Mouse (Mus musculus): ENCODE data around the gene Ccsap. TPM values are rescaled to one million over a fixed set of nuclear protein-coding genes. Genes with fewer than 3 reads are reported as not detected.

The Ccsap gene
- total and polyA plus RNA-seq, 3 experiments: 5.0 to 6.2 (median 5.4) TPM

- TF ChIP-seq MEF2A (IDR thresholded peaks at IDR 0.05; ENCODE audit: borderline replicate concordance, low read depth, low read length) (no peak; the same call in 1 of the 2 replicates), MAX (IDR thresholded peaks at IDR 0.05; ENCODE audit: low read length) (peak; percentile 89), USF2 (conservative IDR thresholded peaks at IDR 0.05; ENCODE audit: low read depth, low read length) (peak; percentile 74), POLR2AphosphoS2 (IDR thresholded peaks at IDR 0.05; ENCODE audit: low read depth, low read length) (peak; percentile 45; the same call in 1 of the 2 replicates), RAD21 (IDR thresholded peaks at IDR 0.05; ENCODE audit: low read depth, low read length) (no peak), EP300 (IDR thresholded peaks at IDR 0.05; ENCODE audit: low read length) (0 out of 2 replicates have a peak, but pooled peaks have one; percentile 36), RCOR1 (conservative IDR thresholded peaks at IDR 0.05; ENCODE audit: low read depth, low read length) (0 out of 2 replicates have a peak, but pooled peaks have one; percentile 25), ZMIZ1 (IDR thresholded peaks at IDR 0.05; ENCODE audit: low read depth, low read length) (peak; percentile 67; the same call in 1 of the 2 replicates), ETS1 (conservative IDR thresholded peaks at IDR 0.05; ENCODE audit: low read depth, low read length) (peak; percentile 61; the same call in 1 of the 2 replicates), PAX5 (IDR thresholded peaks at IDR 0.05; ENCODE audit: low read length) (no peak), MAFK (IDR thresholded peaks at IDR 0.05; ENCODE audit: insufficient replicate concordance, low read length) (0 out of 2 replicates have a peak, but pooled peaks have one; percentile 20), BHLHE40 (IDR thresholded peaks at IDR 0.05; ENCODE audit: low read depth, low read length) (peak; percentile 97), SIN3A (IDR thresholded peaks at IDR 0.05; ENCODE audit: low read length) (peak; percentile 90), UBTF (IDR thresholded peaks at IDR 0.05; ENCODE audit: low read depth, low read length) (no peak)
These were observed 10.7 kb downstream of the Ccsap start (continued) for GRCm38 (mm10) chr8:123849352-123849751.

GRCm38 (mm10) chr8:123847546-123847945 lies 12.5 kb downstream of the Ccsap start:
- no peaks in the 10 kb centered on the region for H3K27me3 ChIP-seq (replicated peaks)
- no peak overlapping the region for H3K4me3 ChIP-seq (replicated peaks in 1 of 3; ENCODE audit: low read depth in 2 of 3, low read length in 2 of 3, poor library complexity in 1 of 3)
- TF ChIP-seq MEF2A (IDR thresholded peaks at IDR 0.05; ENCODE audit: borderline replicate concordance, low read depth, low read length) (no peak), TBP (conservative IDR thresholded peaks at IDR 0.05; ENCODE audit: low read depth, low read length) (no peak), JUN (IDR thresholded peaks at IDR 0.05; ENCODE audit: insufficient read depth, low read depth, low read length) (no peak), MAFK (IDR thresholded peaks at IDR 0.05; ENCODE audit: insufficient replicate concordance, low read length) (no peak), MXI1 (IDR thresholded peaks at IDR 0.05; ENCODE audit: low read depth, low read length) (no peak), POLR2A (IDR thresholded peaks at IDR 0.05; ENCODE audit: low read depth, low read length) (no peak), SMC3 (IDR thresholded peaks at IDR 0.05; ENCODE audit: low read depth, low read length) (no peak), SIN3A (IDR thresholded peaks at IDR 0.05; ENCODE audit: low read length) (no peak), ETS1 (conservative IDR thresholded peaks at IDR 0.05; ENCODE audit: low read depth, low read length) (no peak), EP300 (IDR thresholded peaks at IDR 0.05; ENCODE audit: low read length) (no peak), PAX5 (IDR thresholded peaks at IDR 0.05; ENCODE audit: low read length) (no peak), IRF4 (IDR thresholded peaks at IDR 0.05; ENCODE audit: low read depth, low read length) (no peak), JUND (conservative IDR thresholded peaks at IDR 0.05; ENCODE audit: low read depth, low read length) (no peak), GABPA (IDR thresholded peaks at IDR 0.05; ENCODE audit: insufficient replicate concordance, low read depth, low read length) (no peak)
- dilution Hi-C loops (cut with MboI; ENCODE audit: extremely low pct_ligation_motif_present, extremely low pct_unique_long_range_greater_than_20kb, low sequenced_read_pairs): no loop called here
- in situ Hi-C loops (cut with MboI; ENCODE audit: low pct_ligation_motif_present, low pct_unique_long_range_greater_than_20kb, low sequenced_read_pairs): no loop called here
- H3K4me2 ChIP-seq (ENCODE audit: insufficient read depth, low read depth, poor library complexity, severe bottlenecking): no peak overlapping the region
- H3K9me3 ChIP-seq (replicated peaks; ENCODE audit: low read length): no peaks in the 10 kb centered on the region
- peaks cover 5 to 35% of the 10 kb centered on the region in 2 experiments for H3K36me3 ChIP-seq (replicated peaks in 1 of 2; ENCODE audit: control insufficient read depth in 1 of 2, insufficient read depth in 1 of 2, low read length in 1 of 2)
- H3K79me2 ChIP-seq (replicated peaks; ENCODE audit: control insufficient read depth, extremely low read depth, insufficient read depth, poor library complexity, severe bottlenecking): peaks cover 10% of the 10 kb centered on the region; the same call in 1 of the 2 replicates
- H3K27ac ChIP-seq (ENCODE audit: insufficient read depth, low read depth): no peak overlapping the region
- DNase-seq (ENCODE audit: extremely low read depth): no peak
- no peak overlapping the region for H3K9ac ChIP-seq (ENCODE audit: insufficient read depth, low read depth)
- peaks cover 3 to 43% of the 10 kb centered on the region in 2 experiments; a peak in 3 of 4 replicates for H3K4me1 ChIP-seq (ENCODE audit: control insufficient read depth in 1 of 2, insufficient read depth in 2 of 2)
